Mouse (Mus musculus) CH12.LX (cell line): ENCODE measurements around the gene Cep97. TPM values are rescaled to one million over a fixed set of nuclear protein-coding genes. Genes with fewer than 3 reads are reported as not detected.

Experiments used
- DNase-seq: peaks from one replicate; pipeline ENCODE4 v3.0.0-alpha.2; 2013; ENCODE audit errors: extremely low read depth
- H3K27ac ChIP-seq: 2 replicates; pipeline ENCODE4 v1.5.1; 2012; ENCODE audit warnings: low read depth, mild to moderate bottlenecking, control low read depth, moderate library complexity; ENCODE audit not compliant: insufficient read depth
- H3K27me3 ChIP-seq: replicated peaks from 2 replicates; pipeline ENCODE3; 2012; ENCODE audit warnings: inconsistent platforms
- H3K36me3 ChIP-seq, 2 experiments: replicated peaks in 1 of 2; 2 replicates each; pipeline versions ENCODE3 to v1.6.1; 2012; ENCODE audit warnings: inconsistent platforms in 1 of 2, low read length in 1 of 2, mild to moderate bottlenecking in 1 of 2, mixed read lengths in 1 of 2, moderate library complexity in 1 of 2; ENCODE audit not compliant: control insufficient read depth in 1 of 2, insufficient read depth in 1 of 2
- H3K4me1 ChIP-seq, 2 experiments: 2 replicates each; pipeline ENCODE4 v1.6.1; 2012; ENCODE audit warnings: inconsistent platforms in 1 of 2, moderate library complexity in 1 of 2; ENCODE audit not compliant: insufficient read depth in 2 of 2, control insufficient read depth in 1 of 2
- H3K4me2 ChIP-seq: 2 replicates; pipeline ENCODE4 v1.6.1; 2012; ENCODE audit warnings: low read depth, mild to moderate bottlenecking, control low read depth; ENCODE audit not compliant: poor library complexity, insufficient read depth, severe bottlenecking
- H3K4me3 ChIP-seq, 3 experiments: fragments of 150-350 bp in 1 of 3; sonication (generic) in 1 of 3; replicated peaks in 1 of 3; 2 replicates each; pipeline versions ENCODE3 to v1.5.1; 2011 to 2012; ENCODE audit warnings: low read depth in 2 of 3, low read length in 2 of 3, mild to moderate bottlenecking in 2 of 3, moderate library complexity in 2 of 3, control low read depth in 1 of 3, improper control_type of control experiment in 1 of 3, inconsistent platforms in 1 of 3, mixed read lengths in 1 of 3; ENCODE audit not compliant: poor library complexity in 1 of 3
- H3K79me2 ChIP-seq: replicated peaks from 2 replicates; pipeline ENCODE4 v1.6.1; 2012; ENCODE audit warnings: mild to moderate bottlenecking, moderate library complexity; ENCODE audit not compliant: control insufficient read depth, poor library complexity, insufficient read depth, severe bottlenecking; ENCODE audit errors: extremely low read depth
- H3K9ac ChIP-seq: 2 replicates; pipeline ENCODE4 v1.6.1; 2012; ENCODE audit warnings: low read depth, mild to moderate bottlenecking, control low read depth, moderate library complexity; ENCODE audit not compliant: insufficient read depth
- H3K9me3 ChIP-seq: replicated peaks from 2 replicates; pipeline ENCODE3; 2012; ENCODE audit warnings: low read length, inconsistent platforms, mixed read lengths
- BHLHE40 ChIP-seq: IDR thresholded peaks from 2 replicates; pipeline ENCODE4 v1.6.1; 2011; ENCODE audit warnings: mild to moderate bottlenecking, low read depth, low read length, improper control_type of control experiment
- CHD1 ChIP-seq: IDR thresholded peaks from 2 replicates; pipeline ENCODE4 v1.6.1; 2012; ENCODE audit warnings: low read depth, low read length, improper control_type of control experiment, inconsistent platforms
- CTCF ChIP-seq, 2 experiments: IDR thresholded peaks in 1 of 2; conservative IDR thresholded peaks in 1 of 2; 2 replicates each; pipeline ENCODE4 v1.5.1; 2011 to 2012; ENCODE audit warnings: low read depth in 2 of 2, low read length in 2 of 2, improper control_type of control experiment in 1 of 2, inconsistent platforms in 1 of 2, mild to moderate bottlenecking in 1 of 2, moderate library complexity in 1 of 2
- E2F4 ChIP-seq: IDR thresholded peaks from 2 replicates; pipeline ENCODE4 v1.6.1; 2011; ENCODE audit warnings: low read depth, low read length, improper control_type of control experiment; ENCODE audit not compliant: insufficient replicate concordance
- ELF1 ChIP-seq: IDR thresholded peaks from 2 replicates; pipeline ENCODE4 v1.6.1; 2014; ENCODE audit warnings: low read depth, mild to moderate bottlenecking, inconsistent platforms, low read length, improper control_type of control experiment
- GABPA ChIP-seq: IDR thresholded peaks from 2 replicates; pipeline ENCODE4 v1.6.1; 2012; ENCODE audit warnings: low read depth, low read length, improper control_type of control experiment, inconsistent platforms; ENCODE audit not compliant: insufficient replicate concordance
- IRF4 ChIP-seq: IDR thresholded peaks from 2 replicates; pipeline ENCODE4 v1.6.1; 2014; ENCODE audit warnings: low read depth, mild to moderate bottlenecking, inconsistent platforms, low read length, improper control_type of control experiment
- JUN ChIP-seq: IDR thresholded peaks from 2 replicates; pipeline ENCODE4 v1.6.1; 2011; ENCODE audit warnings: low read depth, mild to moderate bottlenecking, low read length, improper control_type of control experiment, moderate library complexity; ENCODE audit not compliant: insufficient read depth
- JUND ChIP-seq: conservative IDR thresholded peaks from 2 replicates; pipeline ENCODE4 v1.6.1; 2011; ENCODE audit warnings: low read depth, low read length, improper control_type of control experiment
- KAT2A ChIP-seq: IDR thresholded peaks from 2 replicates; pipeline ENCODE4 v1.6.1; 2012; ENCODE audit warnings: low read length, improper control_type of control experiment, inconsistent platforms; ENCODE audit not compliant: insufficient replicate concordance
- MAX ChIP-seq: IDR thresholded peaks from 2 replicates; pipeline ENCODE4 v1.6.1; 2011; ENCODE audit warnings: low read length, improper control_type of control experiment
- MAZ ChIP-seq: IDR thresholded peaks from 2 replicates; pipeline ENCODE4 v1.6.1; 2012; ENCODE audit warnings: low read depth, mild to moderate bottlenecking, inconsistent platforms, low read length, improper control_type of control experiment, moderate library complexity
- MEF2A ChIP-seq: IDR thresholded peaks from 2 replicates; pipeline ENCODE4 v1.6.1; 2014; ENCODE audit warnings: low read depth, mild to moderate bottlenecking, inconsistent platforms, low read length, improper control_type of control experiment, borderline replicate concordance
- MXI1 ChIP-seq: IDR thresholded peaks from 2 replicates; pipeline ENCODE4 v1.6.1; 2011; ENCODE audit warnings: mild to moderate bottlenecking, low read depth, low read length, improper control_type of control experiment
- NELFE ChIP-seq: IDR thresholded peaks from 2 replicates; pipeline ENCODE4 v1.6.1; 2011; ENCODE audit warnings: low read depth, low read length, improper control_type of control experiment
- NRF1 ChIP-seq: IDR thresholded peaks from 2 replicates; pipeline ENCODE4 v1.6.1; 2014; ENCODE audit warnings: low read depth, mild to moderate bottlenecking, inconsistent platforms, low read length, improper control_type of control experiment, moderate library complexity
- PAX5 ChIP-seq: IDR thresholded peaks from 2 replicates; pipeline ENCODE4 v1.6.1; 2012; ENCODE audit warnings: low read length, inconsistent platforms, mixed read lengths
- POLR2A ChIP-seq: IDR thresholded peaks from 2 replicates; pipeline ENCODE4 v1.6.1; 2011; ENCODE audit warnings: low read depth, mild to moderate bottlenecking, improper control_type of control experiment, low read length
- RAD21 ChIP-seq: IDR thresholded peaks from 2 replicates; pipeline ENCODE4 v1.6.1; 2011; ENCODE audit warnings: low read depth, mild to moderate bottlenecking, low read length, improper control_type of control experiment, moderate library complexity
- SMC3 ChIP-seq: IDR thresholded peaks from 2 replicates; pipeline ENCODE4 v1.6.1; 2011; ENCODE audit warnings: low read depth, low read length, improper control_type of control experiment
- TCF12 ChIP-seq: IDR thresholded peaks from 2 replicates; pipeline ENCODE4 v1.6.1; 2014; ENCODE audit warnings: low read depth, mild to moderate bottlenecking, inconsistent platforms, low read length, improper control_type of control experiment
- UBTF ChIP-seq: IDR thresholded peaks from 2 replicates; pipeline ENCODE4 v1.6.1; 2012; ENCODE audit warnings: low read depth, mild to moderate bottlenecking, inconsistent platforms, low read length, improper control_type of control experiment, moderate library complexity
- USF1 ChIP-seq: IDR thresholded peaks from 2 replicates; pipeline ENCODE4 v1.6.1; 2014; ENCODE audit warnings: low read depth, mild to moderate bottlenecking, inconsistent platforms, low read length, improper control_type of control experiment
- USF2 ChIP-seq: conservative IDR thresholded peaks from 2 replicates; pipeline ENCODE4 v1.6.1; 2011; ENCODE audit warnings: low read depth, low read length, improper control_type of control experiment
- ZC3H11A ChIP-seq: IDR thresholded peaks from 2 replicates; pipeline ENCODE4 v1.6.1; 2012; ENCODE audit warnings: low read depth, mild to moderate bottlenecking, inconsistent platforms, low read length, improper control_type of control experiment
- ZKSCAN1 ChIP-seq: IDR thresholded peaks from 2 replicates; pipeline ENCODE4 v1.6.1; 2012; ENCODE audit warnings: low read depth, inconsistent platforms, low read length, improper control_type of control experiment, borderline replicate concordance
- ZMIZ1 ChIP-seq: IDR thresholded peaks from 2 replicates; pipeline ENCODE4 v1.6.1; 2012; ENCODE audit warnings: low read depth, mild to moderate bottlenecking, inconsistent platforms, low read length, improper control_type of control experiment
- dilution Hi-C: fragments of 300-500 bp; cut with MboI; formaldehyde crosslinking; loops from 2 replicates; pipeline ENCODE4 v1.14.3; 2020; ENCODE audit warnings: low sequenced_read_pairs; ENCODE audit not compliant: extremely low pct_unique_long_range_greater_than_20kb, extremely low pct_ligation_motif_present
- in situ Hi-C: fragments of 300-500 bp; cut with MboI; formaldehyde crosslinking; loops from 3 replicates; pipeline ENCODE4 v1.14.3; 2019; ENCODE audit warnings: low sequenced_read_pairs, low pct_ligation_motif_present, low pct_unique_long_range_greater_than_20kb, mixed read lengths
- polyA plus RNA-seq: library from polyadenylated mRNA; unstranded; fragments of >175 nt; gene quantifications from 2 replicates; pipeline ENCODE4 v1.2.1, GENCODE M21; 2012; ENCODE audit warnings: low read depth; ENCODE audit not compliant: insufficient read length
- total RNA-seq, 2 experiments: library from RNA; depleted of rRNA; stranded (reverse); fragments of 300-350 nt in 1 of 2; fragments of >200 nt in 1 of 2; gene quantifications; 2 replicates each; pipeline ENCODE4 v1.2.3; 2012 to 2014

Cep97 gene
- total and polyA plus RNA-seq, 3 experiments: 19.2 to 27.5 (median 24.9) TPM

DNA sequence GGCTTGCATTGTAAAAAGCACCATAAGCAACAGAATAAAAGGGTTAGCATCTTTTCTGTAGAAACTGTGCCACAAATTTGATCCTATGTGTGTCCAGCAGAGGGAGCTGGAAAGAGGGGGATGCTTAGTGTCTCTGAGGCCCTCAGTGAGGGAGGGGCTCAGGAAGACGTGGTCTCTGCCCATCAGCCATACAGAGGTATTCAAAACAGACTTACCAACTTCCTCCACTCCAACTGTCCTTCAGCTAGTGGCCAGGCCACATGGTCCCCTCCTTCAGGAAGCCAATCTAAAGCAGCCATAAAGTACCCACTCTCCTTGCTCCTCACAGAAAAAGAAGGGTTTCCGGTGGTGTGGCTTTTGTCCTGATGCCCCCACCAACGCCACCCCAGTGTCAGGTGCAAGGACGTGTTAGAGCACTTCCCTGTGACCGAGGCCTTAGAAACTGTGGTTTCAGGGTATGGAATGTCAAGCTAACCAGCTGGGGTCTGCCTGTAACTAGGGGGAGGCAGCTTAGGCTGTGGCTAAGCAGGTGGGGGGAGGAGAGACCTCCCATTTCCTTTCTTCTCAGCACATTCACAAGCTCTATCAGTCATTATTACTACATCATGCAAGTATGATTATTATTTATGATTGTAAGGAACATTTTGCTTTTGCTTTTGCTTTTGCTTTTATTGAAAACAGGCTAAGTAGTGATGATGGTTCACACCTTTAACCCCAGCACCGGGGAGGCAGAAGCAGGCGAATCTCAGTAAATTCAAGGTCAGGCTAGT, 46.7 kb downstream of the Cep97 start:
- H3K9me3 ChIP-seq: no peaks in the 10 kb centered on the region
- peaks cover 13% of the 10 kb centered on the region for H3K79me2 ChIP-seq
- 0 out of 2 replicates have a peak overlapping the region, but pooled peaks have one; percentile 0 for H3K4me2 ChIP-seq
- H3K27me3 ChIP-seq: no peaks in the 10 kb centered on the region
- peaks cover 38 to 70% of the 10 kb centered on the region in 2 experiments for H3K36me3 ChIP-seq
- no peak overlapping the region for H3K4me3 ChIP-seq
- H3K27ac ChIP-seq: peak overlapping the region; percentile 63
- in situ Hi-C loops (no loop called here), dilution Hi-C loops (no loop called here)
- H3K9ac ChIP-seq: no peak overlapping the region
- TF ChIP-seq SMC3: peak; percentile 87
- TF ChIP-seq UBTF: no peak
- TF ChIP-seq ZMIZ1: no peak
- no peak for TF ChIP-seq ZKSCAN1
- TF ChIP-seq MXI1: 0 out of 2 replicates have a peak, but pooled peaks have one; percentile 30
- no peak for TF ChIP-seq NRF1
- TF ChIP-seq ELF1: 0 out of 2 replicates have a peak, but pooled peaks have one; percentile 30
- peak; percentile 75 to 87 for TF ChIP-seq CTCF (conservative IDR thresholded peaks at IDR 0.05 in 1 of 2, IDR thresholded peaks at IDR 0.05 in 1 of 2; ENCODE audit: low read depth in 2 of 2, low read length in 2 of 2)
- no peak for TF ChIP-seq E2F4
- no peak for TF ChIP-seq USF1
- TF ChIP-seq USF2: no peak
- no peak; the same call in 1 of the 2 replicates for TF ChIP-seq MAX
- no peak for TF ChIP-seq KAT2A
- no peak for TF ChIP-seq MEF2A
- no peak for TF ChIP-seq PAX5
- no peak for TF ChIP-seq JUN
- 0 out of 2 replicates have a peak, but pooled peaks have one; percentile 38 for TF ChIP-seq BHLHE40
- no peak for TF ChIP-seq POLR2A
- TF ChIP-seq ZC3H11A: no peak
- TF ChIP-seq JUND: no peak
- TF ChIP-seq CHD1: no peak
- TF ChIP-seq TCF12: no peak
- no peak for TF ChIP-seq NELFE
- TF ChIP-seq IRF4: 0 out of 2 replicates have a peak, but pooled peaks have one; percentile 14
- peak; percentile 86 for TF ChIP-seq MAZ
- TF ChIP-seq RAD21: peak; percentile 68
- no peak for TF ChIP-seq GABPA
- peaks cover 7 to 70% of the 10 kb centered on the region in 2 experiments for H3K4me1 ChIP-seq
- peak; percentile 82 for DNase-seq
